Mouse (Mus musculus): Measurements from ENCODE around the gene Slc25a21. TPM values are rescaled to one million over a fixed set of nuclear protein-coding genes. Genes with fewer than 3 reads are reported as not detected.

The Slc25a21 gene
- total RNA-seq, 2 experiments from 2014 or later = 82.8 to 89.5 TPM

DNA sequence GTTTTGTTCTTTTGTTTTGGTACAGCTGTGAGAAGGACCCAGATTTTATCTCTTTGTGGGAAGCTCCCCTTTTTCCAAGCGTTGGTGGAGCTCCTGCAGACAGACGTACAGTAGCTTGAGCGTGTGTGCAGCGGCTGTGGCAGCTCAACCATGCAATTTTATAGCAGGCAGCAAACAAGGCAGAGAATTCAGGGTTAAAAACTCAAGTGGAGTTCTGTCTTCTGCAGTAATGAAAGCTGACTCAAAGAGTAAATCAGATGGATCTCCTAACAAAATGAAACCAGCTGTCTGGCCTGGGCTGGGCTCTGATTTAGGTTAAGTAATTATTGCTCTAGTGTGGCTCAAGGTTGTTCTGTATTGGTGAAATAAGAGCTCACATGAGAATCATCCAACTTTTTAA lies 120.7 kb downstream of the Slc25a21 start:
- no peak for ATAC-seq (replicated peaks; ENCODE audit: low FRiP score, low TSS enrichment, poor library complexity, severe bottlenecking)

DNA sequence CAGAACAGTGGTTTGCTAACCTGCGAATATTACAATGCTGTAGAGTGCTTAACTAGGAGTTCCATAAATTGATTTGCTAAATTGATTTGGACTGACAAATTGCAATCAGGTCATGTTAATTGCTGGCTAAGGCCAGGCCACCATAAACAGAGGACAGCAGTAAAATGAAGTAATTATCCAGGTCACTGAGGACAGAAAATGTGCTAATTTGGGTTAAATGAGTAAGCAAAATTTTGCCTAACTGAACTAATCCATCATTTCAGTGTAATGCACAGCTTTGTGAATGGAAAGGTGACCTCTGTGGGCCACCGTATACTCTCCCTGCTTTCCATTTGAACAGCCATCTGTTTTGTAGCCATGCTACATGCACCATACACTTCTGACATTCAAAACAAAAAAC lies 124.7 kb downstream of the Slc25a21 start:
- no peak for ATAC-seq (replicated peaks; ENCODE audit: low FRiP score, low TSS enrichment, poor library complexity, severe bottlenecking)

DNA sequence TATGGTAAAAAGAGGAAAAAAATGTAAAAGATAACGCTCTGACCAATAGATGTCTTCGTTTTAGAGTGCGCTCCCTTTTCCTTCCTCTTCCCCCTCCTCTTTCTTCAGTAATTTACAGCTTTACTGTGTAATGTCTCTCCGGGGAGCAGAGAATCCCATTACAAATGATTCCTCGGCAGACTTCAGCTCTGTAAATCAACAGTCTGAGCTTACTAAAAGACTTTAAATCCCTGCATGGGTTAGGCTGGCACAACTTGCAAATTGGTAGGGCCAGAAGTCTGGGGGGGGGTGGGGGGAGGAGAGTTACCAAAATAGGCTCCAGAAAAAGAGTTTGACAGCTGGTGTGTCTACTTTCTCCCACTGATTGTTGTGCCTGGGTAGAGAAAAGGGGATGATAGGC lies 128.7 kb downstream of the Slc25a21 start:
- ATAC-seq (replicated peaks; ENCODE audit: low FRiP score, low TSS enrichment, poor library complexity, severe bottlenecking) = no peak

DNA sequence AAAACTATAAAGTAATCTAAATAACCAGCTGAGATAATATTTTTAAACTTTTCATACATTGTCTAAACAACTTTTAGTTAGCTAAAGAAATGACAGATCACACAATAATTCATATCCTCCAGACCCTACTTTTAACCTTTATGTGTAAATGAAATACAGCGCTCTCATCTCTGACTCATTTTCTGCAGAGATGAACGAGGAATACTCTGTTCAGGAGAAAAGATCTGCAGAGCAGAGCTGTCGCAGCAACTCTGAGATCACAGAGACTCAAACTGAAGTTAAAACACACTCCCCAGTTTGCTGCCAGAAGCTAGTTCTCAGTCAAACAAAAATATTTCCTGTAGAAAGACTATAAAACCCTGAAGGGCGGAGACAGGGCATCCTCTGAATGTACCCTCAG lies 177.5 kb downstream of the Slc25a21 start:
- no peak for ATAC-seq (replicated peaks; ENCODE audit: low FRiP score, low TSS enrichment, poor library complexity, severe bottlenecking)

DNA sequence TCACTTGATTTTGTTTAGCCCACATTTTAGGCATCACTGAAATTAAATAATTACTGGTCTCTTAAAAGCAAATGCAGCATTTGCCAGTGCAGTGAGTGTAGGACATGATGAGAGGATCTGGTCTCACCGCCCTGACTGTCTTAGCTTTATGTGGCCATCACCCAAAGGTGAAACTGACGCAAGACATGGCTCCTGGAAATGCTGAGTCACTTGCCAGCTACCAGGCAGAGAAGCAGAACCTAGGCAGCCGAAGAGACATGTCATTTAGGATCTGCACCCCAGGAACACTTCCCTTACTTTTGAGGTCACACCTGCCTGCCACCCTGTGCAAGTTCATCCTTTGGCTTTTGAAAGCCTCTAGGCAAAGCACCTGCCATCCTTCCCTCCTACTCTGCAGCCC lies 180.4 kb downstream of the Slc25a21 start:
- ATAC-seq (replicated peaks; ENCODE audit: low FRiP score, low TSS enrichment, poor library complexity, severe bottlenecking) = no peak

DNA sequence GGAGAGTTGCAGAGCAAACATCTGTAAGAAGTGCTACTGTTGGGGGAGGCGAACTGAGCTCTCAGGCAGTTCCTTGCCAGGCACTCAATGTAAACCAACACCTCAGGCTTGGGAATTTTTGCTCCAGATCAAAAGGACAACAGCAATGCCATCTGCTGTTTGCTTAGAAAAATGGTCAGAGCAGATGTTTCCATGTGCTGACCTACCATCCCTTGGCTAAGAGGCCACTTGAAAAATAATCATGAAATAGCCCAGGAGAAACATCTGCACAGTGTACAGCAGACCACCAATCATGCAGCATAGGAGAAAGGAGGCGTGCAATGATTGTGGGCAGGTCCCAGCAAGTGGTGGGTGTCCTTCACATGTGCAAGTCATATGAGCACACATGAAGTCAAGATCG lies 180.9 kb downstream of the Slc25a21 start:
- no peak for ATAC-seq (replicated peaks; ENCODE audit: low FRiP score, low TSS enrichment, poor library complexity, severe bottlenecking)

DNA sequence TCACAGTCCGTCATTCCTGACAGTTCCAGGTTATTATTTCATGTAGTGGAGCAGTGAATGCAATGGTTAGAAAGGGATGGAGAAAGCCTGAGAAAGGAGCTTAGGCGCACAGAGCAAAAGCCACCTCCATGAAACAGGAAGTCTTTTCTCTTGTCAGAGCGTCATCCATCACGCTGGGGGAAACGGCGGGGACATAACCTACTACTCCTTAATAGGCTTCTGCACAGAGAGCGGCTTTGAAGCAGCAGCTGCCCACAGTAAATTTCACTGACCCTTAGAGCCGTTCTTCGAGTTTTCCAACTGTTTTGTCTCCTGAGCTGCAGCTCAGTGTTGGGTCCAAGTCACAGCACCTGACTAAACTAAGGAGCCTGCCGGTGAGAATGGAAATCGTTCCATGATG lies 188.3 kb downstream of the Slc25a21 start:
- ATAC-seq (replicated peaks; ENCODE audit: low FRiP score, low TSS enrichment, poor library complexity, severe bottlenecking) = no peak

DNA sequence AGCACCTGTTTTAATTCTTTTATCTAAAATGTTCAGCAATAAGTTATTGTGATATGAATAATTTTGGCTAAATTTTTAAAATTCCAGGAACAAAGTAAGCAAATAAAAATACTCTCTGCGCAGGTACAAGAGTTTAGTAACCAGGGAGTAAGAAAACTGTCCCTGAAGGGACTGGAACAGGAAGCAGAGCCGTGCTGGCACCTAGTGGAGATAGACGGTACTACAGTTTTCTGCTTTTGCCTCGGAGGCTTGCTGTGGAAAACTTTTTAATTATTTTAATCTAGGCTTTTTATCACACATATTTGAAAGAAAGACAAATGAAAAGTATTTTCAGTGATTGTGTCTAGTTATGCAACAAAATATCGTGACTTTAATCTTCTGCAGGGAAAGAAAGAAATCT lies 211.2 kb downstream of the Slc25a21 start:
- peak; percentile 67 for ATAC-seq (replicated peaks; ENCODE audit: low FRiP score, low TSS enrichment, poor library complexity, severe bottlenecking)

DNA sequence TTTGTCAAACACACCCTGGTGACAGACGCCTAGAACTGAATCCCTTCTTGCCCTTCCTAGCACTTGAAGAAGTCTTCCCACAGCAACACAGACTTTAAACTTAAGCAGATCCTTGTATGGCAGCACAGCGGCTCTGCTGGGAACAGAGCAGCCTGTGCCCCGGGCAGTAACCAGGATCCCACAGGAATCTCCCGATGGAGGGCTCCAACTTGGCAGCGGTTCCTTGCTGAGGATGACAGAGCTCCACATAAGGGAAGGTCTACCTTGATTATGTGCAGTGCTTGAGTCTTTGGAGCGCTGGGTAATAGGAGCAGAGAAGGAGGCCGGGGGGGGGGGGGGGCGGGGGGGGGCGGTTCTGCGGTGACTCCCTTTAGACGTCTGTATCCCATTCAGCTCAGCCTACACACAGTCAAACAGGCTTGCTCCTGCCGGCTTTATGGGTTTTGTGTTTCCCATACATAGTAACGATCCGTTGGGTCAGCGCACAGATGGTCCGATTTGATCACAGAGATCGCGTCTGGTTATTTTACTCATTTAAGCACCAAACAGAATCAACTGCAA lies 215.1 kb downstream of the Slc25a21 start:
- no peak for ATAC-seq (replicated peaks; ENCODE audit: low FRiP score, low TSS enrichment, poor library complexity, severe bottlenecking)

DNA sequence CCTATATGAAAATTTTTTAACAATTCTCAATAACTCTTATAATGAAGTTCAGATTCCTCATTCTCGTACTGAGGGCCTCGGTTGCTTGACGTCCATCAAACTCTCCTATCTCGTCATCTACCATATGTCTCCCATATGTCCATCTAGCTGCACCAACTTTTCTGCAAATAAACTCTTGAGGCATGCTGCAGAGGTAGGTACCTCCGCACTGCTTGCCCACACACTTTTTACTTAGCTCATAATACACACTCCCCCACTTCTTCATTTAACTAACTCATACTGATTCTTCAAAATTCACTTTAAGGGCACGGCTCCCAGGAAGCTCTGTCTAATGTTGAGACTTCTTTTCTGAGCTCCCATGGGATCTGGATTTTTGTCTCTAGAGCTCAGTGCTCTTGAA lies 222.0 kb downstream of the Slc25a21 start:
- ATAC-seq (replicated peaks; ENCODE audit: low FRiP score, low TSS enrichment, poor library complexity, severe bottlenecking) = no peak

DNA sequence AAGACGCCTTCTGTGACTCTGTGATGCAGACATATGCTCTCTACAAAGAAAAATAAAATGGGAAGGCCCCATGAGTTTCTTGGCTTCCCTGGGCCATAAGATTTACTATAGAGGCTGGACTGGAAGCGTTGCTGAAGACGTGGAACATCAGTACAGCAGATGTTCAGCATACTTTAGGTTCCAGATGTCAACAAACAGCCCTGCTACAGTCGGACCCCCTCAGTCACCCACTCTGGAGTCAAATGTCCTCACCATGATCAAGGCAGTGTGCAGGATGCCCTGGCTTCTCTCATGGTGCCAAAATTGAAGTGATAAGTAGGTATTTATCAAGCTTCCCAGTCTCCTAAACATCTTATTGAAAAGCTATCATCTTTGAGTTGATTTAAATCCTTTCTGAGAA lies 234.0 kb downstream of the Slc25a21 start:
- ATAC-seq (replicated peaks; ENCODE audit: low FRiP score, low TSS enrichment, poor library complexity, severe bottlenecking) = no peak

DNA sequence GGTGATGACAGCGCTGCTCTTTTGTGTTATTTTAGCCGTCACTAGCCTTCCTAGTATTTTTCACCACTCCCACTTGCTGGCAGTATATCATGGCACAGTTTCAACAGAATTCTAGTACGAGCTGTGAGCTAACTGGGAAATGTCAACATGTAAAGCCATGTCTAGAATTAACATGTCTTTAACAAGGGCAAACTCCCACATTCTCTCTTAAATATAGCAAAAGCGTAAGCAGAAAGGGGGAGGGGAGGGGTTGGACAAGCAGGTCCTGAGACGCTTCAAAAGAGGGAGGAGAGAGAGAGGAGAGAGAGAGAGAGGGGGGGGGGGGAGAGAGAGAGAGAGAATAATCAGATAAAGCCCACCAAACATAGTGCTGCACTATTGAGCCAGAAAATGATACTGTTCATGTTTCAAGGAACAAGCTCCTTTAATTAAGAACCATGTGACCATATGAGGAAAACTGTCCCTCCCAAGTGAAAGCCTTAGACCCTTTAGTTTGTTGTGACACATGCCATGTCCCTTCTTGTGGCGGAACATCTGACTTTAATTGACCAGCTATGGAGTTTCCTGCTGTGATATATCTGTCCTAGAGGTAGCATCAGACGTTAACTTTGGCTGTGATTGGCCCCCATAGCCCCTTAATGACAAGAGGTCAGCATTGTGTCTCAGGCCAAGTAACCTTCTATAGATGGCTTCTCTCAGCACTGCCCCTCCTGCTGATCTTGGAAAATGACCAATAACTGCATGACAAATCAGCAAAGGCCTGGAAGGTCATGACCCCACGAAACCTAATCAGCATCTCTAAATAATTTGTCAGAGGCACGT lies 237.8 kb downstream of the Slc25a21 start:
- no peak for ATAC-seq (replicated peaks; ENCODE audit: low FRiP score, low TSS enrichment, poor library complexity, severe bottlenecking)

DNA sequence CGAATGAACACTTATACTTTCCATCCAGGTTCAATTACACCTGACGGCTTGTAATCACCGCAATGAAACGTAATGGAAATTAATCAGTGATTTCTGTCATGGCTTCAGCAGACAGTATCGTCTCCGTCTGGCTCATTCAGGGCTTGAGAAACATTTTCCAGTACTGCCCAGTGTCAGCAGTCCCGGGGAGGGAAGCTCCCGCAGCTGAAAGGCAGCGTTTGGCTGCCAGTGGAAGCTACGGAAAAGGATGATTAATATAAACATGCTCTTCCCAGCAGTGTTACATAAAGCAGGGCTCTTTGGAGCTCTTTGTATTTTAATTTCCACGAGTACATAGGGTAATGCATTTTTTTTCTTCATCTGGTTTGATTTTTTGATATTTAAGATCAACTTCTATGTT lies 239.0 kb downstream of the Slc25a21 start:
- no peak for ATAC-seq (replicated peaks; ENCODE audit: low FRiP score, low TSS enrichment, poor library complexity, severe bottlenecking)

DNA sequence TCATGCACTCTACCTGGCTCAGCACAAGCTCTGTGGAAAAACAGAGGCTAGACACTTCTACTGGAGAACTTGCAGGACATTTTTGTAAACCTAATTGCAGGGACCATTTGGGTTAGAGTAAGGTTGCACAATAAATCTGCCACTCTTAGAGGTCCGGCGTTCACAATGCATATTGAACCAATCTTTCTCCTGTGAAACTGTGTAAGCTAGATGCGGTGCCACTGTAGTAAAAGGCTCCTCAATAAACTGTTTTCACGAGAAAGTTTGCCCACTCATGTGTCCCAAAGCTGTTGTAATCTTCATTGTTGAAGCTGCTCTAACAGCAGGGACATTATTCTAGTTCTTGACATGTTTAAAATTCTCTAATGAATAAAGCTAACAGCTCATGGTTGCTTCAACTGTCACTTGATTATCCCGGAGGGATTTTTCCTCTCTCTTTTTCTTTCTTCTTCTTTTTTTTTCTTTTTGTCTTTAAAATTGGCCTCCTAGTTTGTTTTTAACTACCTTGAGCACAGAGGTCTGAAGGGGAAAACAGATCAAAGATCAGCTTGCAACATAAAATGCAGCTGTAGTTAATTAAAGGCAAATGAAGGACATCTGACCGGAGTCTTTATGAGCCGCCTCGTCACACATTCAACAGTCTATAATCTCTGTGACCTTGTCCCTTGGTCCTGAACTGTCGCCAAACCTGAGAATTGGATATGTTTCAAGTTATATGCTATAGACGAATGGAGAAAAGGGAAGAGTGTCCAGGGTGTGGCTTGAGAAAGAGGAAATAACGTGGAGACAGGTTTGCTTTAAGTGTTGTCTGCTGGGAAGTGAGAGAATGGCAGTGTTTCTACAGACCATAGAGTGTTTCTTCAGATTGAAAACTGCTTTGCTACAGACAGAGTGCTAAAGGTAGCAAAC lies 245.3 kb downstream of the Slc25a21 start:
- no peak for ATAC-seq (replicated peaks; ENCODE audit: low FRiP score, low TSS enrichment, poor library complexity, severe bottlenecking)

DNA sequence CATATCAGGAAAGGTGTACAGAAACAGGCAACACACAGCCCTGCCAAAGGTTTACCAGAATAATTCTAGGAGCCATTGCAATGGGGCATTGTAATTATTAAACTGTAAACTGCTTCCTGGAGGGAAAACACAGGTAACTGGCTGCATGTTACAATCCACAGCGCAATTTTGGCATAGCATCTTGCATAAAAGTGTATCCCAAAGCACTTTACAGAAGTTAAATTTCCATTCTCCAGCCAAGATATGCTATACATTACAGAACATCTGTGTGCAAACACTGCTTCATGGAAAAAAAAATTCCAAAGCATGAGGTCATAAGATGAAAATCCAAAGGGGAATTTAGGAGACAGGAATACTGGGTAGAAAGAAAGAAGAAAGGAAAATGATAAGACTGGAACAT lies 253.0 kb downstream of the Slc25a21 start:
- ATAC-seq (replicated peaks; ENCODE audit: low FRiP score, low TSS enrichment, poor library complexity, severe bottlenecking) = no peak

DNA sequence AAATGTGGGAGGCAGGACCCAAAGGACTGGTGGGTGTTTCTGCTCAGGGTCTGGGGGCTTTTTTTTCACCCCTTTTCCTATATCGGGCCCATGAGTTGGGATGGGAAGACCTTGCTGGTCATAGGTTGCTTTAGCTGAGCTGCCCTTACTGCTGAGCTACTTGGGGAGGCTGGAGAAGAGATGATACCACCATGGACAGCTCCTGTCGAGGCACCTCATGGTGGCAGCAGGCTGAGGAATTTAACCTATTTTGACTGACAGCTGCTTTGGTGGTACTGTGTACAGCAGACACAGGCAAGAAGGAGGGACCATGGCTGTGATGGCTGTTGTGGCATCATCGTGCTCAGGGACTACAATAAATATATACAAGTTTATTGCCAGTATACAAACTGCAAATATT lies 256.4 kb downstream of the Slc25a21 start:
- no peak; the same call in 1 of the 2 replicates for ATAC-seq (replicated peaks; ENCODE audit: low FRiP score, low TSS enrichment, poor library complexity, severe bottlenecking)

DNA sequence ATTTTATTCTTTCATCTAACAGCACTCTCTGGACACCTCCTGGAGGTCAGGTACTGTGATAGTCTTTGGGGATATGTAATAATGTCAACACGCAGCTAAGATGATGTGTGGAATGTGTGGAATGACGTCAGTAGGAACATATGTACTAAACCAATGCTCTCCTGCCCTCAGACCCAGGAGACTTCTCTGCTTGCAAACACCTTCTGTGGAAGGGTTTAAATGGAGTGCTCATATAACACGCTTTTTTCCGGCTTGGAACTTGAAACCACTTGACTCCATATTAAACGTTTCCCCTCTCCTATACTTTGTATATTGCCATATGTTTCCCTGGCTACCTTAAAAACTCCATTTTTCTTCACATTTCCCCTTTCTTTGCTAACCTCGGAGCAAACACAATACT lies 279.1 kb downstream of the Slc25a21 start:
- ATAC-seq (replicated peaks; ENCODE audit: low FRiP score, low TSS enrichment, poor library complexity, severe bottlenecking) = no peak

DNA sequence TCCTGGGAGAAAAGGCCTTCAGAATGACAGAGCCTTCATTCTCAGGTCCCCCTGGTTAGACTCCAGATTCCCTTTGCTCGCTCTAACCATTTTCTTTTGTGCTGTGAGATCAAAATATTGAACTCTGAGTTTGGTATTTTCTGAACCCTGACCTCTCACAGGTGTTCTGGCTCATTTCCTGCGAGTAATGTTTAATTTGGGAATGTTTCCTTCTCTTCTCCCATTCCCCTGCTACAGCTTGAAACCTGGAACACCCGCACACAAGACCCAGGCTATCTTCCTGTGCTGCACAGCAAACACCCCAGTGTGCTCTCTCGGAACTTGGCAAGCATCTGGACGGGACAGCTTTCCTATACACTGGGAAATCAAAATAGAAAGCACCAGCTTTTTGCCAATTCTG lies 290.8 kb downstream of the Slc25a21 start:
- ATAC-seq (replicated peaks; ENCODE audit: low FRiP score, low TSS enrichment, poor library complexity, severe bottlenecking) = no peak

DNA sequence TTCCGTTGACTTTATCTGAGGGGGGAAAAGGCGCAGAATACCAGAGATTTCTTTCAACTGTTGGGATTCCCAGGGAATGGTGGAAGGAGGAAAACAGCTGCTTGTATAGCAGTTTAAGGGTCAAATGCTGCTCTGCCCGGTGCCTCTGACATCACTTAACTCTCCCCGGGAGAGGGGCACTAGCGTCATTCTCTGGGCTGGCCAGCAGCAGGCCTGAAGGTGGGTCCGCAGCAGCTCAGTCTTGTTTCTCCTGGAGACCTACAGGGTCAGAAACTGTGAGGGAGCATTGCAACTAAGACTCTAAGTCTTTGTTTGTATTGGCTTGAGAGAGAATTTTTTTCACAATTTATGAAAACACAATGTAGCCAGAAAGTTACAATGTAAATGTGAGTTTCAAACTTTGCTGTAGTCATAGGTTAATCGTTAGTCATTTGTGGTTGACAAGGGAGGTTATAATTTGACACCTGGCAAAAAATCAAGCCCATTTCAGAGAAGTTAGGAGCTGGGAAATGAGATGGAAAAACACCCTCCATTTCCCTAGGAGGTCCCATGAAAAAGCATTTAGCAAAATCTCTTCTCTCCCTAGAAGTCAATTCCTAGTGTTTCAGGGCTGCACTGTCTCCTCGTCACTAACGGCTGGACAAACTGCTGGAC lies 291.5 kb downstream of the Slc25a21 start:
- ATAC-seq (replicated peaks; ENCODE audit: low FRiP score, low TSS enrichment, poor library complexity, severe bottlenecking) = no peak

DNA sequence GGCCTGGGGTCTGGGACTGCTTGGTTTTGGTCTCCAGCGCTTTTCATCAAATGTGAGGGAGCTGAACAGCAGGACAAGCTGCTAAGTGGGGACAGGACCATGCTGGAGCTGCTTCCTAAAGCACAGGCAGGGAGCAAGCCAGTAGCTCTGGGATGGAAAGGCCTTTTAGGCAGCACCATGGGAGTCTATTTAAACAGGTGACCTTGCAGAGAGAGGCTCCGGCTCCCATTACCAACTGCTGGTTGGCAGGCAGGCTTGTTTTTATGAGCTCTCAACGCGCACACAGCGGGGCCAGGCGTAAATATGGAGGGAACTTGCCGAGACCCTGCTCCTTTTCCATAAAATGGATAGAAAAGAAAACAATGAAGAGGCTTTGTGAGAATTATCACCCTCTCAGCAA lies 292.1 kb downstream of the Slc25a21 start:
- ATAC-seq (replicated peaks; ENCODE audit: low FRiP score, low TSS enrichment, poor library complexity, severe bottlenecking) = no peak
